Mouse (Mus musculus): ENCODE measurements around the gene Psma5.

Gene Psma5

DNA sequence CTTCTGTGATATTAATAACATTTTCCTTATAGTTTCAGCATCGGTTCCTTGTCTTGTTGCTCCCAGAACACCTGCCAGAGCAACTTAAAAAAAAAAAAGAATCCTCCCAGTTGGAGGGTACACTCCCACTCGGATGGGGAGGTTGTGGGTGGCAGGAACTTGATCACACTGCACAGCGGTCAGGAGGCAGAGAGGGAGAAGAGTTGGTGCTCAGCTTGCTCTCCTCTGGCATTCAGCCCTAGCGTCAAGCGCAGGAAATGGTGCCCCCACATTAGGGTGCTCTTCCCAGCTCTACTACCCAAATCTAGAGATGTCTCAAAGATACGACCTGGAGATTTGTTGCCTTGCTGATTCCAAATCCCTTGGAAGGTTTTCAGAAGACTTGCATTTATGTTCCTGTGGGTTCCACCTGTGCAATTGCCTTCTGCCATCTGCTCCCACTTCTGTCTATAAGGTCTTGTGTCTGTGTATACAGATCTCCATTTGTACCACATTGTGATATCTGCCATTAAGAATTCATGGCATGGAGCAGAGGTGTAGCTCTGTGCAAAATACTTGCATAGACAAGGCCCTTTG lies 43.8 kb downstream of the Psma5 start:
- no peak for ATAC-seq (ENCODE audit: insufficient number of reproducible peaks, low FRiP score, low TSS enrichment)

DNA sequence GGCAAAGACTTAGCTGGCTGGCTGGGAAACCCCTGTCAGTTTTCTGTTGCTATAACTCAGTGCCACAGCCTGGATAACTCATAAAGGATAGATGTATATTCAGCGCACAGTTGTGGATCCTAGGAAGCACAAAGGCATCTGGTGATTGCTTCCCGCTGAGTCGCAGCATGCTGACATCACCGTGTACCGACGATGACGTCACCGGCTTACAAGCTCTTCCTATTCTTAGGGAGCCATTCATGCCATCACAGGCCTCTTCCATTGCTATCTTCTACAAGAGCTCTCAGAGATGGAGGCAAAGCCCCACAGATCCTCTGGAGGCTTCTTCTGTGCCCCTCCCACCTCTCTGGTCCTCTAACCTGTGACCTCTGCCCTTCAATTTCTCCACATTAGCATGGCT lies 47.0 kb downstream of the Psma5 start:
- ATAC-seq (ENCODE audit: insufficient number of reproducible peaks, low FRiP score, low TSS enrichment): no peak

DNA sequence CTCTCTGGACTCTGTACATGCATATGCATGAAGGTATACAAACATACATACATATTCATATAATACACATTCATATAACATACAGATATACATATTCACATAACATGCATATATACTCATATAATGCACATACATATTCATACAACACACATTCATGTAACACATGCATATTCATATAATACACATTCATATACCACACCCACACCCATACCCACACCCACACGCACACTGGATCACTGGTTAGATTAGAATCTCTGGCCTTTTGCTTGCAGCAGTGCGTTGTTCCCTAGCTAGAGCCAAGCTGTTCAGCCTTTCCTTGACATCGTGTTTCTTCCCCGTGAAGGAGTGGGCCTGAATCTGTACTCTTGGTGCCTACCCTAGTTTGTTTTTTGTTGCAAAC lies 48.0 kb downstream of the Psma5 start:
- no peak for ATAC-seq (ENCODE audit: insufficient number of reproducible peaks, low FRiP score, low TSS enrichment)

DNA sequence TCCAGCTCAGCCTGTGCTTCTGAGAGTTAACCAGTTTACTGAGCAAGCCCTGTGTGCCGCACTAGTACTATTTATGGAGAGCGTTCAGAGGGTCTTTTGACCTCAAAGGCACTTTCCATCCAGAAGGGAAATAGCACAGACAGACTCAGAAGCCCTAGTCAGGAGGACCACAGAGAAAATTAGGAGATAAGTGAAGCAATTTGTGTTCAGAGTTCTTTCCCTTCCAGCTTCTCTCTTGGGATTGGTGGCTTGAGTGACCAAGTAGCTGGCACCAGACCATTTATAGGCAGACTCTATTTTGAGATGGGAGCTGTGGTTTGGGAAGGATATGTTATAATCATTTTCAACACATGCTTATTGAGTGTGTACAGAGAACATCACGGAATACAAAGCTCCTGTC lies 49.7 kb downstream of the Psma5 start:
- no peak for ATAC-seq (ENCODE audit: insufficient number of reproducible peaks, low FRiP score, low TSS enrichment)

DNA sequence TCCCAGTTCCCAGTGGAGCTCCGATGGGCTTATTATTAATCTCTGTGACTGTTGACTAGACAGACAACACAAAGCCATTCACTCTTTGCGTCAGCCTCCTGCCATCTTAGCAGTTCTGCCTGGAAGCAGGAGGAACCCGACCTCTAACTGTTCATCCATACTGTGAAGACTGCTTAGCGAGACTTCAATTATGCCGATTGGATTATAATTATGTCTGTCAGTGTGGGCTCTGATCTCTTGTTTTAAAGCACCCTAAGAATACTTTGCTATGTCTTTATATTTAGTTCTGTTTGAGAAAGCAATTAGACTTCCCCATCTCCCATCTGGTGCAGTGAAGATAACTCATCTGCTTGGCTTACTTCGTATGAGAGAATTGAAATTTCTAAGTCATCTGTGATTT lies 50.8 kb downstream of the Psma5 start:
- ATAC-seq (ENCODE audit: insufficient number of reproducible peaks, low FRiP score, low TSS enrichment): no peak

DNA sequence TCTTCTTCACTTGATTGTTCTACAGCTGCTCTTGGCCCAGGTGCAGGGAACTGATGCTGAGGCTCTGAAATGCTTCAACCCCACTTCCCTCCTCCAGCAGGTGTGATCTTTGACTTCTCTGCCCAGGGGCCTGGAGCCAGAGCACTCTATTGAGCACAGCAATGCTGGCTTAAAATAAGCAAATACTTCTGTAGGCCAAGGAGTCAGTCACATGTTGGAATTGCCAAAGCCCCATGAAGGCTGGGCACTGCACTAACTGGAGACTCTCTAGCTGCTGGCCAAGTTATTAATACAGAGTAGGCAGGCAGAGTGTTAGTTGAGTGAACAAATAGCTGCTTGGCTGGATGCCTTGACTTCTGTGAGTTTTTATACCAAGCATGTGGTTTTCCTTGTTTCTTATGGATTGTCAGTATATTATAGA lies 54.2 kb downstream of the Psma5 start:
- ATAC-seq (ENCODE audit: insufficient number of reproducible peaks, low FRiP score, low TSS enrichment): no peak

DNA sequence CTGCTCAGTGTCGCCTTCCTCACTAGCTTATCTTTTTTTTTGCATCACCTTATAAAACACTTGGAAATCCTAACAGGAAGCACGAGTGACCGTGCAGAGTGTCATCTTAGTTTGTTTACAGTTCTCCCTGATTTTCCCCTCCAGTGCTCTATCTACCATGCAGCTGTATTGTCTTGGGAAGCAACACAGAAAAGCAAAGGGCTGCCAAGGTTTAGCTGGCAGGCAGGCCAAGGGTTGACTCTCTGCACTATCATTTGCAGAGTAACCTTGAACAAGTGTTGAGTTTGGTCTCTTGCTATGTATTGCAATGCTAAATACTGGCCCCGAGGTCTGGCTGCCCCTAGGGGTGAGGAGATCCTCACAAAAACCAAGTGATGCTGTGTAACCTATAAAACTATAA lies 55.0 kb downstream of the Psma5 start:
- ATAC-seq (ENCODE audit: insufficient number of reproducible peaks, low FRiP score, low TSS enrichment): no peak

DNA sequence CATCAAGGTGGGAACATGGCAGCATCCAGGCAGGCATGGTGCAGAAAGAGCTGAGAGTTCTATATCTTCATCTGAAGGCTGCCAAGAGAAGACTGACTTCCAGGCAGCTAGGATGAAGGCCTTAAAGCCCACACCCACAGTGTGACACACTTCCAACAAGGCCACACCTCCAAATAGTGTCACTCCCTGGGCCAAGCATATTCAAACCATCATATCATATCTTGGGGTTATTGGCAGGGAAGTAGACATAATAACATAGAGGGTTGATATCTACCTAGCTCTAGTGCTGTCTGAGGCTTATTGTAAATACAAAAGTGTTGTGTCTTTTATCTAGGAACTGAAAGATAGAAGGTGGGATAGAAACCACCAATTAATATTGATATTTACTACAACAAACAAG lies 55.7 kb downstream of the Psma5 start:
- ATAC-seq (ENCODE audit: insufficient number of reproducible peaks, low FRiP score, low TSS enrichment): no peak

DNA sequence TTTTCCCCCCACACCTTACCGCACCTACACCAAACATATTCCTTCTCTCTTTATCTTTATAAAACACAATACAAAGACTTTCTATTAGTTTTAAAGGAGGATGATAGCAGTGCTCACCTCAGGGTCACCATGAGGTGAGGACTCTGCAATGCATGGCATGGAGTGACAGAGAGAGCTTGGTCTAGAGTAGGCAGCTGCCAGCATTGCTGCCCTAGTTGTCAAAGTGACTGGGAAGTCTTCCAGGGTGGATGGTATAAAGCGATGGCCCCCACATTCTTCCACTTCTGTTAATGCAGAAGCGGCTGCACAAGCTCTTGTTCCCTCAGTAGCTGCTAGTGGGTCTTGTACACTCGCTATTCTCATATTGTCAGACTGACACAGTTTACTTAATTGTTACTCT lies 56.4 kb downstream of the Psma5 start:
- no peak for ATAC-seq (ENCODE audit: insufficient number of reproducible peaks, low FRiP score, low TSS enrichment)

DNA sequence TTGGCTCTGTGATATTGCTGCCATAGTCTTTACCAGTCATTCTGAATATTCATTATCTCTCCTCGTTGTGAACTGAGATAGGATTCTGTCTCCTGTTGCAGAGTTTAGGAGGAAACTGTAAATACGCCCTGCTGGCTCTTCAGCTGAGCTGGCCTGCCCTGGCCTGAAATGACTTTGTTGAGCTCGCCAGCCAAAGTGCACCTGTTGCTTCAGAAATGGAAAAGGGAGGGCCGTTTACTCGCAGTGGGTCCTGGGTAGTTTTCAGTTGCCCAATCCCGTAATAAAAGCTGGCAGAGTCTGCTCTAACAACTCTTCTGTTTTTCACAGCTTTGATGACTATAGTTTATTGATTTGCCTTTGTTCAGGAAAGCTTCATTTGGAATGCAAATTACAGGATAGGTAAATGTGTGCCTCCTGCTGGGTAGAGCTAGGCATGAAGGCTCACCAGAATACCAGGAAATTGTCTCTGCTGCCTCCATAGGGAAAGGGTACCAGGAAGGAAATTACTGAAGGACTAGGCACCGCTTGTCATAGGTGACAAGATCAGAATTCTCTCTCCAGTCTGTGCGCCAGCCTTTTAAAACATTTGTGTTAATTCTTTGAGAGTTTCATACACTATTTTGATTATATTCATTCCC lies 57.4 kb downstream of the Psma5 start:
- ATAC-seq (ENCODE audit: insufficient number of reproducible peaks, low FRiP score, low TSS enrichment): no peak

DNA sequence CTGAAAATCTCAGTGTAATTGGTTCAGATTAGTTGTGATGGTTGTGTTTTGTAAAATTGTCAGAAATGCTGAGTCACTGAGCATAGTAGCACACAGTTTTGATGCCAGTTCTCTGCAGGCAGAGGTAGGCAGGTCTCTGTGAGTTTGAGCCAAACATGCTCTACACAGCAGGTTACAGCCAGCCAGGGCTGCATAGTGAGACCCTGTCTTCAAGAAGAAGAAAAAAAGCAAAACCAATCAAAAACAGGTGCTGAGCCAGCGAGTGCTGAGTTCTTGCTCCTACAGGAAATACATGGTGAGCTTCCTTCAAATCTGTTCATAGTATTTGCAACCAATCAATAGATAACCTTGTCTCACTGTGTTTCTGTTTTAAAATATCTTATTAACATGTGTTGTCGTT lies 61.8 kb downstream of the Psma5 start:
- ATAC-seq (ENCODE audit: insufficient number of reproducible peaks, low FRiP score, low TSS enrichment): no peak

DNA sequence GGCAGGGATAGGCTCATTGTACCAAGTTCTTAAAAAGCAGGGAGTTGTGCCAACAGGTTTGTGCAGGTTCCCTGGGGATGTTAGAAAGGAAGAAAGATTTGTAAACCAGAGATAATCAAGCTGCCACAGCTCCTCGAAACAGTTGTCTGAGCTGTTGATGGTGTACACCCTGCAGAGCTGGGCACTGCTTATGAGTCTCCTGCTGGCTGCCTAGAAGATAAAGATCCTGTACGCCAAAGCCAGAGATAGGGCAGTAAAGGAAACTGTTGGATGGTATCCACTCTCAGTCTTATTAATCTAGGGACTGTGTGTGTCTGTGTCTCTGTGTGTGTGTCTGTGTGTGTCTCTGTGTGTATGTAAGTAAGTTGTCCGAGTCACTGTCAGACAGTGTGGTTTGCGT lies 64.9 kb downstream of the Psma5 start:
- ATAC-seq (ENCODE audit: insufficient number of reproducible peaks, low FRiP score, low TSS enrichment): no peak

DNA sequence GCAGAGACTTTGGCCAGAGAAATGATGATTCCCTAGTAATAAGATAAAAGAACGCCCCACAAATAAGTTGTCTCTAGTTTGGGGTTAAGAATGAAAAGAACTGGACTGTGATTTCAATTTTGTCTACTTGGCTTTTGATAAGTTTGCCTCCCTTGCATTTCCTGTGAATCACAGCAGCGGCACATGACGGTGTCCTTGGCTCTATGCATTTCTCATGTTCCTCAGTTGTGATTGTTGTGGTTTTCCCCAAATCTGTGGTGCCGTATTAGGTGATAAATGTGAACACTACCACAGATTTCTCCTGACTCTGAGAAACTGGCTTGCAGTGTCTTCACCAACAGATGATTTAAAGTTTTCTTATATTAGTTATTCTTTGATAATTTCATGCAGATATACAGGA lies 65.4 kb downstream of the Psma5 start:
- ATAC-seq (ENCODE audit: insufficient number of reproducible peaks, low FRiP score, low TSS enrichment): no peak

DNA sequence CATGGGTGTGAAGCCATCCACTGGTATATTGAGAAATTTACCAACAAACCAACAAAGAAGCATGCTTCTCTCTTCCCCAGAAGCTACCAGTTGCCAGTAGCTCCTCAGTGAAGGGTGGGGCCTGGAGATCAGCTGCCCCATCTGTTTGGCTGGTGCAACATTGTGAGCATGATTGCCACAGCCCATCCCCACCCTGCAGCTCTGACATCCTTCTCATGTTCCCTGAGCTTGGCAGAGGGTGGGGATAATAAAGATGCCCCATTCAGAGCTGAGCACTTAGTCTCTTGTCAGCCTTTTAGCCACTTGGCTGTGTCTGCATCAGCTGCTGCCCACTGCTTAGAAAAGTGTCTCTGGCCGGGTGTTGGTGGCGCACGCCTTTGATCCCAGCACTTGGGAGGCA lies 66.2 kb downstream of the Psma5 start:
- no peak for ATAC-seq (ENCODE audit: insufficient number of reproducible peaks, low FRiP score, low TSS enrichment)

DNA sequence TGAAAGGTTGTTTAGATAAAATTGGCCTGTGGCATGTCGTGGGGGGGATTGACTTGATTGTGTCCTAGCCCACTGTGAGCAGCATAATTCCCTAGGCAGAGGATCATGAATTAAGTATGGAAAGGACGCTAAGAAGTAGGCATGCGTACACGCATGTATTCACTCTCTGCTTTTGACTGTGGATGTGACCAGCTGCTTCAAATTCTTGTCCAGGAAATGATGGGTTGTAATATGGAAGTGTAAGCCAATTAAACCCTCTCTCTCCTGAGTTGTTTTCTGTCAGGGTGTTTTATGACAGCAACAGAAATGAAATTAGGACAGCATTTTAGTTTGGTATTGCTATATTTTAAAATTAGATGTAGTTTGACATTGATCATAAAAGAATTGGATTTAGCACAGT lies 68.1 kb downstream of the Psma5 start:
- no peak for ATAC-seq (ENCODE audit: insufficient number of reproducible peaks, low FRiP score, low TSS enrichment)

DNA sequence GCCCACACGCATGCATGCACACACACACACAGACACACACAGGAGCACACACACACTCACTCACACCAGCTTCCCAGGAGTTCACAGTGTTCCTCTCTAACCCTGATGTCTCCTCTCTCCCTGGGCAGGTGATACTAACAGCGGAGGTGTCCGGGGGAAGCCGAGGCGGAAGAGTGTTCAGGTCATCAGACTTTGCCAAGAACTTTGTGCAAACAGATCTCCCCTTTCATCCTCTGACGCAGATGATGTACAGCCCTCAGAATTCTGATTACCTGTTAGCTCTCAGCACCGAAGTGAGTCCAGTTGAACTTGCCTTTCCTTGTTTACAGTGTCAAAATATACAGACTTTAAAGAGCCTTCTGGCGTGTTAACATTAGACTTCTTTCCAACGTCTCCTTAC lies 68.8 kb downstream of the Psma5 start:
- ATAC-seq (ENCODE audit: insufficient number of reproducible peaks, low FRiP score, low TSS enrichment): no peak

DNA sequence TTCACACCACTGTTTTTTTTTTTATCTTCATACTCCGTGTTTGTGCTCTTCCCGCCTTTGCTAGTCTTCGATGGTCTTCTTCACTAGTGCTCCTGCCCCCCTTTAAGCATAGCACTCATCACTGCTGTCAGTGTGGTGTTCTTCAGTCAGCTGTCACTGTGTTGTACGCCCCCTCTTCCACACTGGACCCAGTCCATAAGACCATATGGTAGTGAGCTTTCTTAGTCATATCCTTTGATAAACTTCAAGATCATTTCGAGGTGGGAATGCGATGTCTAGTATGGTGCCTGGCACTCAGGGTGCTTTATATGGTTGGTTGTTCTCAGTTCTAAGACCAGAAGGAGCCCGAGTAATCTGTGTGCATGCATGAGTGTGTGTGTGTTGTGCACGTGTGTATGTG lies 70.5 kb downstream of the Psma5 start:
- ATAC-seq (ENCODE audit: insufficient number of reproducible peaks, low FRiP score, low TSS enrichment): no peak

DNA sequence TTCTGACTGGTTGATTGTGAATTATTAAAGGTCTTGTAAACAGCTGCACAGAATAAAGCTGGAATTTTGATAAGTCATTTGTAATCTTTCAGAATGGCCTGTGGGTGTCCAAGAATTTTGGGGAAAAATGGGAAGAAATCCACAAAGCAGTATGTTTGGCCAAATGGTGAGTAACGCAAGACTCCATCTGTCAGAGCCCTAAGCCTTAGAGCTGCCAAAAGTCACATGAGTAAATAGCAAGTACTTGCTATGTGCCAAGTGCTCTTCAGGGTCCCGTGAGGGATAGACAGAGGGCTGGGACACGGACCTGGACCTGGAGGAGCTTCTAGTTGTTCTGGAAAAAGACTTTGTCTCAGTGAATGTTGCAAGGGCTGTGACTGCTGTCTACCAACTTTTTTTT lies 71.2 kb downstream of the Psma5 start:
- no peak for ATAC-seq (ENCODE audit: insufficient number of reproducible peaks, low FRiP score, low TSS enrichment)

DNA sequence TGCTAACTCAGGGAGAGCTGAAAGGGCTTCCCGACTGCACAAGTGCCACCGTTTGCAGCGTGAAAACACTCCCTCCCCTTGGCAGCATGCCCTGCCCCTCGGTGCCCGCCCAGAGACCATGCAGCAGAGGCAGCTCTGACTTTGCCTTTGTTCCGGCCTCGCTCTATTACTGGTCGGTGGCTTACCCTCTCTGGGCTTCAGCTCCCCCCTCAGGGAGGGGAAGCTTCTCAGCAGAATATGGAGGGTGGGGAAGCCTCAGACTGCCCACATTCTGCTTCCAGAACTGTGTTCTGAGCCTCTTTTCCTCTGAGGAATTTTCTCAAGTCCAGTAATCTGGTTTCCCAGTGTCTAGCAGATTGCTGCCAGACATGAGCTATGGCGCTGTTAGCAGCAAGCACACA lies 71.7 kb downstream of the Psma5 start:
- no peak for ATAC-seq (ENCODE audit: insufficient number of reproducible peaks, low FRiP score, low TSS enrichment)
